Mouse (Mus musculus) fat pad, adult 2 months (tissue): Measurements from ENCODE around the gene Cpn1.

Source experiments
- DNase-seq: peaks from one replicate; pipeline ENCODE4 v3.0.0-alpha.2; 2011; ENCODE audit warnings: low read depth, low spot score; ENCODE audit errors: extremely low read depth

Gene Cpn1

DNA sequence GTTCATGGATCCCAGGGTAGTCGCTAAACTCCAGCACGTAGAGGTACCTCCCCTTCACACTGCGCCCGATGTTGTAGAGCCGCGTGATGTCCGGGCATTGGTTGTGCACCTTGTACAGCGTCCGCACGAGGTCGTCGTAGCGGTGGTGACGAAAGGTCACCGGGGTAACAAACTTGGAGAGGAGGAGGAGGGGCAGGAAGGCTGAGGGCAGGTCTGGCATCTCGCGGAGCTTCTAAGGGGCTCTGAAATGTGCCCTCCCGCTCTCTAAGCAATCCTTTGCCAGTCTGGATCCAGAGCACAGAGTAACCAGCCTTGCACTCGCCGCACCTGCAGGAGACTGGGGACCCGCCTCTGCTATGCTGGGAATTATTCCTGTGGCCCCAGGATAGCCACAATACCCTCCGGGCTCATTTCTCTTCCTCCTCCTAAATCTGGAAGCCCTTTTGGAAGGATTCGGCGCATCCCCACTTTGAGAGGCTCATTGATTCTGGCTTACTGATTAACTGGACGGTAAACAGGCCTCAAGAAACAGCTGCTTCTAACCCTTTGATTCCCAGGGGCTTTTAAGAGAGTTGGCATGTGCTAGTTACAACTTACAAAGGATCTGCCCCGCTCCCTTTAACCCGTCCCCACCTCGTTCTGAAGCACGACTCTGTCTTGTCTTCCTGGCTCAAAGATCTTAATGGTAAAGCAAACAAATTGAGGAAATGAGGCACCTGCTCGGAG lies at the start of gene Cpn1:
Gene Cpn1, minus strand, starts transcription at position 488 of the 726 bp plus-strand sequence.
- DNase-seq = no peak

DNA sequence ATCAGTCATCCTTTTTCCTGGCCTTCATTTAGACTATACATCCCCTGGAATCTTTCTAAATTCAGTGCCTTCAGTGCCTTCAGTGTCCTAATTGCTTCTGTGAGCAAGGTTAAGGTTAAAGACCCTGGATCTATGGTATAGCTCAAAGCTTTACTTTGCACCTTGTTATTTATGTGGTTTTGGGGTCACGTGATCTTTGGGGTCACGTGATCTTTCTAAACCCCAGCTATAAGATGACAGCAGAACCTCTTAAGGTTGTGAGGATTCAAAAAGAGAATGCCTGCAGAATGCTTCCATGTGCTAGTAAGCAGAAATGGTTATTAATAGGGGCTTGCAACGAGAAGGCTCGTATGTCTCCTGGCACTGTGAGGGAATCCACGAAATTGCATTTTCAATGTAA lies 47.0 kb upstream of the Cpn1 start:
- DNase-seq = no peak

- DNase-seq = no peak
These were observed 45.8 kb upstream of the Cpn1 start for GRCm38 (mm10) chr19:44032046-44032744.

DNA sequence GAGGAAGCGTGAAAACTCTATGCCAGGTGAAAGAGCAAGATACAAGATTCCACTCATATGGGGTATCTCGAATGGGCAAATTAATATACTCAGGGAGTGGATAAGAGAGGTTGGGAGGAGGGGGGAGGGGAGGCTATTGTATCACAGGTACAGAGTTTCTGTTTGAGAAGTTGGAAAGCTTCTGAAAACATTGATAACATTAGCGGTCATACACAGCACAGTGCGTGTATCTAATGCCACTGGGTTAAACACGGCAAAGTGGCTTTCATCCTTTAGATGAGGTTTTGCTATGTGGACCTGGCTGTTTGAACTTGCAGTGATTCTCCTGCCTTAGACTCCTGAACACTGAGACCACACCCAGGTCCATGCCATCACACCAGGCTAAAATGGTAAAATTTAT lies 43.7 kb upstream of the Cpn1 start:
- no peak for DNase-seq

- DNase-seq = no peak
These were observed 42.6 kb upstream of the Cpn1 start, which contains the start of gene Cyp2c23 for GRCm38 (mm10) chr19:44028972-44029371. Gene Cyp2c23 (minus strand): TSS chr19:44029208.

DNA sequence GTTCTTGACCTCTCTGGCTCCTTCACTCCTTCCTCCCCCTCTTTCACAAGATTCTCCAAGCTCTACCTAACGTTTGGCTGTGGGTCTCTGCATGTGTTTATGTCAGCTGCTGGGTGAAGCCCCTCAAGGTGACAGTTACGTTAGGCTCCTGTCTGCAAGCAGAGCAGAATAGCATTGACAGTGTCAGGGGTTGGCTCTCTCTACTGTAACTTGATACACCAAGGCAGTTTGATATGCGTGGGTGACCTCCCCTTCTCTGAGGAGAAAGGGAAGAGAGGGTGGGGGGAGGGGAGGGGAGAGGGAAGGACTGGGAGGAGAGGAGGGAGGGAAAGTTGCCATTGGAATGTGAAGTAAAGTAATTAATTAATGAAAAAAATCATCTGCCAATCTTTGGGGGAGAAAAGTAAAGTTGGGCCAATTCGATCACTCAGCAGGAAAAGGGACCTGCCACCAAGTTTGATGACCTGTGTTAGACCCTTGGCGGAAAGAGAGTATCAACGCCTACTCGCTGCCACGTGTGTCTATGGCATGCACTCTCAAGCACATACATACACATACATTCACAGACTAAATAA lies 40.7 kb upstream of the Cpn1 start:
- DNase-seq = no peak

DNA sequence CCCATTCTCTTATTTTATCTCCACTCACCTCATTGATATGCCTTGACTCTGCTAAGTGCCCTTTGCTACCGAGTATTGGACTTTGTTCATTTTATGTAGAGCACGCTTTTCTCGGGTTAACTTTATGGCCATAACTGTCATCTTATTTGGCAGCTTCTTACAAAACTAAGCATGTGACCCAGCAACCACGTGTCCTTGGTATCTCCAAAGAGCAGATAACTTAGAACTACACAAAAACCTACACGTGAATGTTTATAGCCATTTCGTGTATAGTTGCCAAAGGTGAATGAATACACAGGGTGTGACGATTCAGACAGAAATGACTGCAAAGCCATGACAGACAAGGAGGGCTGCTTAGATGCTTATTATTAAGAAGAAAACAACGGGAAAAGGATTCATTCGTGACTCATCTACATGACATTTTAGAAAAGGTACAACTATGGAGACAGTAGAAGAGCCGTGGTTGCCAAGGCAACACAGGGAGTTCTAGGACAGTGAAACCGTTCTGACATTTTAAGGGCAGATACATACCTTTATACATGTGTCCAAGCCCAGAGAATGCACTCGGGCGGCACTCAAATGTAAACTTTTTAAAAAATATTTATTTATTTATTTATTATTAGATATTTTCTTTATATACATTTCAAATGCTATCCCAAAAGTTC lies 38.7 kb upstream of the Cpn1 start:
- no peak for DNase-seq

DNA sequence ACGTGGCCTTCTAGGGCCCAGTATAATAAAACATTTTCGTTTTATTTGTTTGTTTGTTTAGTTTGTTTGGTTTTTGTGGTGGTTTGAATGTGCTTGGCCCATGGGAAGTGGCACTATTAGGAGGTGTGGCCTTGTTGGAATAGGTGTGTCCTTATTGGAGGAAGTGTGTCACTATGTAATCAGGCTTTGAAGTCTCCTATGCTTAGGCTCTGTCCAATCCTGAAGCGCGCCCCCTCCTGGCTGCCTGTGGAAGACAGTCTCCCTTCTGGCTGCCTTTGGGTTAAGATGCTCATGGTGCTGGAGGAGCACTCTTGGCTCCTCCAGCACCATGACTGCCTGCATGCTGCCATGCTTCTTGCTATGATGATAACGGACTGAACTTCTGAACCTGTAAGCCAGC lies 36.7 kb upstream of the Cpn1 start:
- DNase-seq = no peak

GRCm38 (mm10) chr19:44021502-44021901 lies 35.1 kb upstream of the Cpn1 start:
- DNase-seq = peak; percentile 79

GRCm38 (mm10) chr19:44019739-44020138 lies 33.4 kb upstream of the Cpn1 start:
- DNase-seq = no peak

DNA sequence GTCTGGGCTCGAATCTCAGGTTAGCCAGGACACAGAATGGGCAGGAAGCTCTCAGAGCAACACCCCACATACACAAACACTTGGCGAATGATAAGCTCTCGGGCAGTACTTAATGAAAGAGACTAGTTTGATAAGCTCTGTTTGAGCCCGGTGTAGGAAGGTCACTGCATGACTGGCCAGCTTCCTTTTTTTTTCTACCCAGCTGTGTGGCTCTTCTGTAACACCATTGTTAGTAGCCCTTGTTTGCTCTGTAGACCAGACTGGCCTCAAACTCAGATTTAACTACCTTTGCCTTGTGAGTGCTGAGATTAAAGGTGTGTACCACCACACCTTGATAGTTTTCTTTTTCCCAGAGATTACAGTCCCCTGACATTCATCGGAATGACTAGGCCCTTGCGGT lies 27.5 kb upstream of the Cpn1 start:
- DNase-seq = no peak

DNA sequence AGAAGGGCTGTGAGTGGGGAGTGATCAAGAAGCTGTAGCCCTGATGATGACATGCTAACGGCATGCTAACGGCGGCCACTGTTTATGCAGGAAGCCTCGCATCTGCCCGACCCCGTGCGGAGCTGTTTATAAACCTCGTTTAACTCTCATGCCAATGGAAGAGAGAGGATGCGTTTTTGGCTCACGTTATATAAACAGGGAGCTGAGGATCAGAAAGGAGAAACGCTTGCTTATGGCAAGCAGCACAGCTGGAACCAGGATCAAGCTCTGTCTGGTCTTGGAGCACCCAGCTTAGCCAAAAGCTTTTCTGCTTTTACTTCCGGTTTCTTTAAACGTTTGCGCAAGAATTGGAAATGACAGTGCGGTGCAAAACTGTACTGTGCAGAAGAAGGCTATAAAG lies 22.4 kb upstream of the Cpn1 start:
- DNase-seq = no peak

DNA sequence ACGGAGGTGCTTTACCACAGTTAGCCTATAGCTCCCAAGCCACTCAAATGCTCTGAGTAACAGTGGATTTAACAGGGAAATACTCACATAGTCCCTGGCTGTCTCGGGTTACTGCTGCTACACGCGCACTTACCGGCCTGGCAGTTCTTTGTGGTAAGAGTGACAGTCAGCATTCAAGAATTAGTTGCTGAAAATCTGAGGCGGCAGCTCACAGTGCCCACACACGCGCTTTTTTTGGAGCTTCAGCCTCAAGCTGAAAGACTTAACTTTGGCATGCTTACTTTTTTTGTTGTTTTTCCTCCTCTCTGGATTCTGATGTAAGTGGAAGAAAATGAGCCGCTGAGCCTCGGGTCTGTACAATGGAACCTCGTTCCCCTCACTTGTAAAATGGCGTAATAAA lies 20.8 kb upstream of the Cpn1 start:
- DNase-seq = no peak

GRCm38 (mm10) chr19:44005025-44005424 lies 18.7 kb upstream of the Cpn1 start:
- DNase-seq = no peak

GRCm38 (mm10) chr19:44004261-44004660 lies 17.9 kb upstream of the Cpn1 start:
- no peak for DNase-seq

GRCm38 (mm10) chr19:44000720-44001119 lies 14.4 kb upstream of the Cpn1 start:
- DNase-seq = no peak

GRCm38 (mm10) chr19:44000061-44000460 lies 13.7 kb upstream of the Cpn1 start:
- no peak for DNase-seq

GRCm38 (mm10) chr19:43998802-43999527 lies 12.6 kb upstream of the Cpn1 start:
- DNase-seq = no peak

DNA sequence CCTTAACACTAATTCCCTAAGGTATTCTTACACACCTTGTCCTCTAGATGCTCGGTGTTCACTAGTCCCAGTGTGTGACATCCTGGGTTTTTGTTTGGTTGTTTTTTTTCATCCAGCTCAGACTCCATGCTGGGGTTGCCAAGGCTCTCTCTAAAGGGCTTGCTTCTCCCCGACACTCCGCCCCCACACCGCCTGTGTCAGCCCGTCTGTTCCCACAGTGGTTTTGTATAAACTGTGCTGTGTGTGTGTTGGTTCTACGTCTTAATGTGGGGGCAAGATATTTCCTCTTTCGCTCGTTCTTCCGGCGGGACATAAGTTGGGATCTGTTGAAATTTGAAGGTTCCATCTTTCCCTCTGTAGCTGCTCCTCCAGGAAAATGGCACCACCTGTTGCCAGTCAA lies 11.7 kb upstream of the Cpn1 start:
- DNase-seq = no peak

DNA sequence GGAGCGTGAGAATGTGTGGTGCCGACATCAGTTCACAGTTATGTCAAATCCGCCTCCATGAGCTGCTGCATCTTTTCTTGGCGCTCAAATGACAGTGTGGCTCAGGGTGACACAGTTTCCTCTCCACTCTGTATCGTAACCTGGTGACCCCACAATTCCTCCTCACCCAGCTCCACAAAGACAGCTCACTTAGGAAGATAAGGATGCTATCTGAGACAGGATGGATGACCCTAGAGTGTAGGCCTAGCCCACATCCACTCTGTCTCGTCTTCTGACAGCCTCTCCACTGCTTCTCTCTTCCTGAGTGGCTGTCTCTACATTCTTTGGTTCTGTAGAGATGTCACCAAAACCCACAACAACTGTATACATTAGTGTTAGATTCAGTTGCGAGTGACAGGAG lies 9.1 kb upstream of the Cpn1 start:
- DNase-seq = no peak

DNA sequence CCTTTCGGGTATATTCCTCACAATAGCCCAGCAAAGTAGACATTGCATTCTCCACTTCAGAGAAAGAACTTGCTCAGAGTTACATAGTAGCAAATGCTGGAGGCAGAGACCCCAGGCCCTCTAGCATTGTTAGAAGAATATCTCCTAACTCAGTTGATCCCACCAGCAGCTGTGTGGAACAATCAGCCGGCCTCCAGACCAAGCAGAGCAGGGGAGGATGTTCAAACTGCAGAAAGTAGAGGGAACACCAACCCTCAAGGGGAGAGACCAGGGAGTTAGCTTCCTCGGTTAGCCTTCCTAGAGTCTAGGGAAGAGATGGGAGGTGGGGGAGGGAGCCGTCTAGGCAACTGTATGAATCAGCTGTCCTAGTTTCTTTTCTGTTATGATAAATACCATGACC lies 6.1 kb upstream of the Cpn1 start:
- DNase-seq = no peak
